In genomic region chr10:75921026-75921725, GRCm38 (mm10) we compare ENCODE assay signal across 8 mouse cellular contexts. TPM values are rescaled to one million over a fixed set of nuclear protein-coding genes. Genes with fewer than 3 reads are reported as not detected.
DNase-seq lines count a peak whose midpoint lies in the region; ATAC-seq and TF ChIP-seq lines count a peak whose summit lies in the region.

Gene Smarcb1 (minus strand): TSS chr10:75921617.

- peak; percentile 90 for ATAC-seq in erythroblast, adult 5-6 weeks (replicated peaks; ENCODE audit: low FRiP score, poor library complexity, severe bottlenecking)
- peak; percentile 93 for ATAC-seq in kidney, embryonic 16.5 days (ENCODE audit: low FRiP score, low TSS enrichment)

- H3ac ChIP-seq in myocyte (ENCODE audit: control insufficient read depth, insufficient read length) = peak within 1 kb of the TSS; percentile 67

- H3K4me3 ChIP-seq in heart, embryonic 10.5 days = peak within 1 kb of the TSS; percentile 93
- peak within 1 kb of the TSS; percentile 92 for H3K4me3 ChIP-seq in kidney, embryonic 16.5 days (ENCODE audit: low read length)
- H3K4me3 ChIP-seq in liver, adult 2 months (ENCODE audit: insufficient read depth, low read depth, low read length) = peak within 1 kb of the TSS; percentile 74
- peak within 1 kb of the TSS; percentile 88 for H3K4me3 ChIP-seq in myocyte

- peaks cover 47% of the 10 kb centered on the region for H3K36me3 ChIP-seq in heart, embryonic 10.5 days
- H3K36me3 ChIP-seq in kidney, embryonic 16.5 days (ENCODE audit: insufficient read depth, low read length) = peaks cover 15% of the 10 kb centered on the region; the same call in 1 of the 2 replicates
- H3K36me3 ChIP-seq in liver, adult 2 months (ENCODE audit: control insufficient read depth, insufficient read depth, low read length) = 0 out of 2 replicates have a peak, but pooled peaks cover 2% of the 10 kb centered on the region
- peaks cover 33% of the 10 kb centered on the region for H3K36me3 ChIP-seq in myocyte (ENCODE audit: control insufficient read depth, insufficient read depth)
- H3K36me3 ChIP-seq in splenic B cell, adult 2 months (ENCODE audit: control insufficient read depth, insufficient read depth, low read length, poor library complexity, severe bottlenecking) = no peaks in the 10 kb centered on the region

- H3K27ac ChIP-seq in heart, embryonic 10.5 days = peak within 1 kb of the TSS; percentile 99
- H3K27ac ChIP-seq in kidney, embryonic 16.5 days (ENCODE audit: low read length) = peak within 1 kb of the TSS; percentile 94
- H3K27ac ChIP-seq in liver, adult 2 months (replicated peaks; ENCODE audit: insufficient read depth, low read depth, low read length) = peak within 1 kb of the TSS; percentile 64

- H3K79me2 ChIP-seq in liver, adult 2 months (ENCODE audit: control insufficient read depth, insufficient read depth, low read length) = peaks cover 17% of the 10 kb centered on the region
- H3K79me2 ChIP-seq in myocyte (ENCODE audit: control insufficient read depth, insufficient read depth) = peaks cover 49% of the 10 kb centered on the region

- H3K4me1 ChIP-seq in heart, embryonic 10.5 days = peaks cover 40% of the 10 kb centered on the region
- H3K4me1 ChIP-seq in kidney, embryonic 16.5 days (ENCODE audit: insufficient read depth, low read length) = peaks cover 27% of the 10 kb centered on the region
- peaks cover 8% of the 10 kb centered on the region for H3K4me1 ChIP-seq in liver, adult 2 months (ENCODE audit: control insufficient read depth, insufficient read depth, low read length)

- TF ChIP-seq POLR2A in liver, adult 2 months (IDR thresholded peaks at IDR 0.05; ENCODE audit: extremely low read depth, insufficient read depth, low read length) = 0 out of 2 replicates have a peak, but pooled peaks have one; percentile 2
- TF ChIP-seq POLR2A in myocyte (IDR thresholded peaks at IDR 0.05; ENCODE audit: insufficient read length, low read depth) = peak; percentile 84

- TF ChIP-seq CTCF in liver, adult 2 months (IDR thresholded peaks at IDR 0.05; ENCODE audit: low read depth, low read length) = no peak

- under 1% methylated on average over 76 of the region's 76 CpGs for WGBS in heart, embryonic 10.5 days
- under 1% methylated on average over 76 of the region's 76 CpGs for WGBS in kidney, embryonic 16.5 days
- under 1% methylated on average over 76 of the region's 76 CpGs for WGBS in liver, adult 2 months

- H3K4me2 ChIP-seq in kidney, embryonic 16.5 days (replicated peaks; ENCODE audit: low read depth, low read length) = peak within 1 kb of the TSS; percentile 85
- peak within 1 kb of the TSS; percentile 96 for H3K4me2 ChIP-seq in myocyte (ENCODE audit: low read depth)

- DNase-seq in A20 (ENCODE audit: low read depth, low spot score) = peak; percentile 95
- peak; percentile 99 for DNase-seq in brain, adult 2 months (ENCODE audit: low read depth, low spot score)
- peak; percentile 97 for DNase-seq in heart, embryonic 10.5 days (ENCODE audit: low spot score)
- DNase-seq in liver, adult 2 months (ENCODE audit: extremely low read depth, low read depth, low spot score) = peak; percentile 81
- DNase-seq in splenic B cell, adult 2 months (ENCODE audit: low read depth, low spot score) = peak; percentile 95

- peaks cover 10% of the 10 kb centered on the region for H3K27me3 ChIP-seq in heart, embryonic 10.5 days (ENCODE audit: insufficient read depth, poor library complexity, severe bottlenecking)
- no peaks in the 10 kb centered on the region for H3K27me3 ChIP-seq in kidney, embryonic 16.5 days (ENCODE audit: insufficient read depth, low read length)
- no peaks in the 10 kb centered on the region for H3K27me3 ChIP-seq in liver, adult 2 months (ENCODE audit: control insufficient read depth, insufficient read depth, low read length)
- no peaks in the 10 kb centered on the region for H3K27me3 ChIP-seq in myocyte (ENCODE audit: control insufficient read depth, insufficient read depth, insufficient read length)
- no peaks in the 10 kb centered on the region for H3K27me3 ChIP-seq in splenic B cell, adult 2 months (ENCODE audit: control insufficient read depth, insufficient read depth, low read length, poor library complexity, severe bottlenecking)

- no peaks in the 10 kb centered on the region for H3K9me3 ChIP-seq in heart, embryonic 10.5 days
- no peaks in the 10 kb centered on the region for H3K9me3 ChIP-seq in kidney, embryonic 16.5 days (ENCODE audit: low read length)

- H3K9ac ChIP-seq in kidney, embryonic 16.5 days (replicated peaks; ENCODE audit: low read length) = peak within 1 kb of the TSS; percentile 95
- peak within 1 kb of the TSS; percentile 75 for H3K9ac ChIP-seq in liver, adult 2 months (ENCODE audit: low read depth, low read length)

TF ChIP-seq in myocyte, 11 proteins besides CTCF, POLR2A, EP300 and RAD21:
- TF ChIP-seq TCF12 (IDR thresholded peaks at IDR 0.05; ENCODE audit: insufficient read depth, poor library complexity, severe bottlenecking) (no peak), E2F4 (IDR thresholded peaks at IDR 0.05; ENCODE audit: insufficient read depth) (no peak), TCF3 (IDR thresholded peaks at IDR 0.05; ENCODE audit: insufficient read length, low read depth) (no peak), CEBPB (IDR thresholded peaks at IDR 0.05; ENCODE audit: insufficient read depth, poor library complexity, severe bottlenecking) (no peak), POLR2AphosphoS2 (IDR thresholded peaks at IDR 0.05; ENCODE audit: insufficient read length, low read depth) (peak; percentile 100), MYOG (IDR thresholded peaks at IDR 0.05; ENCODE audit: control insufficient read depth in 1 of 3, insufficient read depth in 1 of 3, insufficient read length in 2 of 3, low read depth in 2 of 3) (no peak), SRF (IDR thresholded peaks at IDR 0.05; ENCODE audit: control insufficient read depth, insufficient read length, low read depth) (peak; percentile 34), MYOD1 (IDR thresholded peaks at IDR 0.05; ENCODE audit: control insufficient read depth in 1 of 3, insufficient read length in 2 of 3, low read depth in 2 of 3) (peak in 2 of 3 experiments; percentile 15 to 18), MAX (IDR thresholded peaks at IDR 0.05; ENCODE audit: low read depth) (no peak), USF1 (IDR thresholded peaks at IDR 0.05; ENCODE audit: low read depth) (no peak), REST (IDR thresholded peaks at IDR 0.05; ENCODE audit: insufficient read depth, insufficient read length) (no peak)
TF ChIP-seq in myocyte: peak in this region for 3.

RNA-seq across cellular contexts. Expression of gene Smarcb1, which starts in this region (rescaled TPM):
- 9.4 and 16.9 TPM in 2 replicates for total RNA-seq in erythroblast, adult 5-6 weeks (2015; ENCODE audit: low replicate concordance)
- 15.7 and 16.7 TPM in 2 replicates for total RNA-seq in erythroblast, adult 5-6 weeks (2017; ENCODE audit: low replicate concordance)
- polyA plus RNA-seq in heart, embryonic 10.5 days (2016; fragmentation: Nextera tagmentation; extraction: Ambion mirVana) = 157 and 204 TPM in 2 replicates
- polyA plus RNA-seq in kidney, embryonic 16.5 days (2015; fragmentation: Nextera tagmentation; extraction: Ambion mirVana) = 239 and 250 TPM in 2 replicates
- 10.9 and 13.6 TPM in 2 replicates for total RNA-seq in liver, adult 2 months (2014; rRNA removed)
- polyA plus RNA-seq in liver, adult 2 months (2012; rRNA removed) = 15.9 and 18.1 TPM in 2 replicates
- 142 TPM for polyA plus RNA-seq in myocyte (2012; fragmentation: generic; extraction: Trizol)

Comparison
In these comparisons a context has a peak if more than half of its experiments do, and no peak if none do; other contexts are left out.
1. Peak in every context shown above with its lines: DNase-seq, ATAC-seq, H3K4me3 ChIP-seq and H3K27ac ChIP-seq.